Mouse (Mus musculus) kidney, adult 9 months (tissue): ENCODE data around the gene Rftn1.

ENCODE experiments used
- DNase-seq: peaks from one replicate; pipeline ENCODE4 v3.0.0; 2022

Rftn1 gene

DNA sequence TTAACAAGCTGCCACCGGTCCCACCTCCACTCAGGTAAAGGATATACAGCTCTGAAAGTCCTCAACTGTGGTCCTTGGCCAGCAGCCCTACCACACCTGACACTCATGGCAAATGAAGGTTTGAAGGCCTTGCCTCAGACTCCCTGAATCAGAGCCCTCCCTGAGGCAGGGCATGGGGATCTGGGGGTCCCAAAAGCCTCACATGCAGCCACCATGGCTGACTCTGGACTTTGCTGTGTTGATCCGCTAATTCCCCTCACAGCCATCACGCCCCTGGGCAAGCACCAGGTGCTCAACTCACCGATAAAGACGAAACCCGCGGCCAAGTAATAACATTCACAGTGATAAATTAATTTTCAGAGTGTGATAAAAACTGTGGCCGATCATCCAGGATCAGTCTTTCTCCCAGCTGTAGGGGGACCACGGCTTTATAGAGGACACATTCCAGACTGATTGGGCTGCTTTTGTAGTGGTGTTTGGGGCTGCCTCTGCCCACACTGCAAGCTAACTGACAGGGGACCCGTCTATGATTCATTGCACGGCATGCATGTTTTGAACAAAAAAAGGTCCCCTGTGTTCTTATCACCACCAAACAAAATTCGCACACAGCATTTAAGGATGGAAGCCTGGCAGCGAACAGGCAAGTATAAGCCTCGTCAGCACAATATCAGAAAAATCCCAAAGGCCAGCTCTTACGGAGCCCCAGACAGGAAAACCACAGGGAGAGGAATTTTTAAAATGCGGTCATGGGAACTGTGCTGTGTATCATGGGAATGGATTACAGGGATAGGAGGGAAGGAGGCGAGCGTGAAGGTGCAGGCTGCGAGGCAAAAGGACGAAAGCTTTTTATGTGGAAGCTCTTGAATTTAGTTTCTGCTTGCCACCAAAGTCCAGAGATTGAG lies 29.3 kb downstream of the Rftn1 start:
- DNase-seq = peak; percentile 22

DNA sequence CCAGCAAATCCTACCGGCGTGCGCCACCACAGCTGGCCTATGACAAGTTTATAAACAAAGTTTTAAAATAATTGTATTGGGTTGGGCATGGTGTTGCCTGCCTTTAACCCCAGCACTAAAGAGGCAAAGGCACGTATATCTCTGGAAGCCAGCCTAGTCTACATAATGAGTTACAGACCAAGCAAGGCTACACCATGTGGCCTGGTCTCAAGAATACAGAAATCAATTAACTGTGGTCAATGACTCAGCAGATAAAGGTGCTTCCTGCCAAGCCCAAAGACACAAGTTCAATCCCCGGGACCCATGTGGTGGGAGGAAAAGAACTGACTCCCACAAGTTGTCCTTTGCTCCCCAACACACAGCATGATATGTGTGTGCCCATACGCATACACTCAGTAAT lies 30.1 kb downstream of the Rftn1 start:
- no peak for DNase-seq

DNA sequence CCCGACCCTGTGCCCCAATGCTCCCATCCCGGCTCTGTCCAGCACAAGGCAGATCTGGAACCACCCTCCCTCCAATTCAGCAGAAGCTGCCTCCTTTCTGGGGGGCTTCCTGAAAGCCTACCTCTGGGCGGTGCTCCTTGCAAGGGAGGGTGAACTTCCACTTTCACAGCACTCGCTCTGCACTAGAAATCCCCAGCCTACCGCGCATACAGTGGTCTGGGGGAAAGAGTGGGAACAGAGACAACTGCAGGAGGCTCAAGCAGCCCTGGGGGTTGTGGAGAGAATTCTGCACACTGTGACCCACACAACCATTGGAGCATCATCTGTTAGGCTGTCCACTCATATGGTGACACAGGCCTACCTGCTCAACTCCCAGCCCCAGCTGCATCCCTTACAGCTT lies 30.7 kb downstream of the Rftn1 start:
- no peak for DNase-seq

GRCm38 (mm10) chr17:50158565-50158964 lies 31.9 kb downstream of the Rftn1 start:
- no peak for DNase-seq

DNA sequence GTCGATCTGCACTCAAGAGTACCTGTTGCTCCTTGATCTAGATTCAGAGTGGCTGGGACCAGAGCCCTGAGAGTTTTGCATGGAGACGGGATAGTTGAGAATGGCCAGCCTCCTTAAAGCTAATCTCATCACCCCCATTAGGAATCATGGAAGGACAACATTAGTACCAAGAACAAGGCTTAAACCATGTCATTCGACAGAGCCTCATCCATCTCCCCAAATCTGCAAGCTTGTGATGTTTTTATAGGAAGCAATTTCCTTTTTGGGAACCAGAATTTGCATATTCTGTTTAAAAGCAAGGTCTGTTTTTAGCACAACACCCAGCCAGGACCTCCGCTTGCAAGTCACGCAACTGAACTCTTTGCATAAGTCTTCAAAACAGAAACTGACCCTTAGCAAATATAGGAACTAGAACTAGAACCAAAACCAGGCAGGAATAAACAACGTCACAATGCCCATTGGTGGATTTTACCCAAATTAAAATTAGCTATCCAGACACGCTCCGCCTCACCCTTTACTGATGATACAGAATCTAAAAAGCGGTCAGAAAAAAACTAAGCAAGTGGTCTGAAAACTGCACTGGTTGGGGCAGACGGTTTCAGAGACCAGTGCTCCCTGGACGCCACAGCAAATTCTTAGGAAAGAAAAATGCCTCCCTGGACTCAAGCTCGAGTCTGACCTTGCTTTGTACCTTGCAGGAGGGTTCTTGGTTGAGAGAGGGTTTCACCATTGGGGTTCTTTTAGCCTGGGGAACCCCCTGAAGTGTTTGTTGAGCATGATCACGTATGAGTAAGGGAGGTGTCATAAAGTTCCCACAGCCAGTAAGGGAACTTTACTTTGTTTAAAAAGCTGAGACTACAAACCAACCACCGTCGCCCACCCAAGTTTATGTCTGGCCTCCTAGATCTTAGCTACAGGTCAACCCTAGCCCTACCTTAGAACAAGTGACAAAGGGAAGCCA lies 33.0 kb downstream of the Rftn1 start:
- no peak for DNase-seq

DNA sequence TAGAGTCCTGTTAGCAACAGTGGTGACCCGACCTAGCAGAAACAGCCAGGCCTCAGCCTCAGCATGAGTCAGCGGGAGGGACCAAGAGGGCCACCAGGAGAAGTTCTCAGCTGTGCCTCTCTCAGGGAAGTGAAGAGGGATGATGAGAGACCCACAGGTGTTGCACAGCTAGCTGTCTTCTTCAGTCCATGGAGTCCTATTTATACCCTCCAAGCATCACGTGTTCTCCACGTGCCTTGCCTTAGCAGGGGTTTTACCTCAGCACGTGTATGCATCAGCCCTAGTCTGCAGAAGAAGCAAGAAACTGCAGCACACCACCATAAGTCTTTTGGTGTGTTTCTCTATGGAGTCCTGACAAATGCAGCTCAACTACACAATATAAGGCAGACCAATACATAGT lies 38.4 kb downstream of the Rftn1 start:
- DNase-seq = no peak

GRCm38 (mm10) chr17:50151208-50151723 lies 39.2 kb downstream of the Rftn1 start:
- no peak for DNase-seq

- DNase-seq = no peak
Observed at GRCm38 (mm10) chr17:50150416-50151207, 39.9 kb downstream of the Rftn1 start.

DNA sequence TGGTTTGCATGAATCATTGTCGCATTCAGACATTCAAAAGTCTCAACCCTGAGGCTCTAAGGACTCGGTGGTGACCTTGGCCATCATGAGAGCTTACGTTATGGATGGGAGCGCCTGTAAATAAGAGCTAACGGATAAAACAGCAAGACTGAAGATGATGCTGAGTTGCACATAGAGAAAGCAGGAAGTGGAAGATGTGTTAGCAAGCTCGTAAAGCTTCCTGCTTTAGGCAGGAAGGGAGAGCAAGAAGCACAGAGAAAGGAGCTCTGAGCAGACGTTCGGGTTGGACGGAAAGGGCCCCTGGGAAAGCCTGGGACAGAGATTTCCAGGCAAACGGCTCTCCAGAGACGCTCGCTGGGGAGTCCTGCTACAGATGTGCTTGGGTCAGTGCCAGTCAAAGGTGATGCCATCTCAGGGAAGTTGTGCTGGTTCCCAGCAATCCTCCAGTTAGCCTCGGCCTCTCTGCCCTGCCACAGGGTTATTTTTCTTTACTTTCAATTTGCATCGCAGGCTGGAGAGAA lies 40.7 kb downstream of the Rftn1 start:
- no peak for DNase-seq

- DNase-seq = no peak
Observed at GRCm38 (mm10) chr17:50147831-50148587, 42.5 kb downstream of the Rftn1 start.

DNA sequence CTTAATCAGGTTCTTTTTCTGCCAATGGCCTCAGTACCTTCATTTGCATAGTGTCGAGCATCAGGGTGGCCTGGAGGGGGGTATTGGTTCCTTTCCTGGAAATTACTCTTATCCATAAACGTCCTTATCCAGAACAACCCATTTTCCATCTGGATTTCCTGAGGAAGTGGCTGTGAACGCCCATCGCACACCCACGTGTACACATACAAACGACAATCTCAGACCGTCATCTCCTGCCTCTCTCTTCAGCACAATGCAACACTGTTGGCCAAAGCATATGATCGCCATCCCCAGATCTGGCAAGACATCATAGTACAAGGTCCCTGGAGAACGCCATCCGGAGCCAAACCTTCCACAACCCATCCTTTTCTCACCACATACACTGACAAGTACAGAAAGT lies 47.1 kb downstream of the Rftn1 start:
- peak; percentile 40 for DNase-seq

GRCm38 (mm10) chr17:50142553-50142952 lies 47.9 kb downstream of the Rftn1 start:
- no peak for DNase-seq

- DNase-seq = no peak
Observed at GRCm38 (mm10) chr17:50142151-50142550, 48.3 kb downstream of the Rftn1 start.

- peak; percentile 67 for DNase-seq
Observed at GRCm38 (mm10) chr17:50136060-50136459, 54.4 kb downstream of the Rftn1 start.

GRCm38 (mm10) chr17:50135466-50135865 lies 55.0 kb downstream of the Rftn1 start:
- no peak for DNase-seq

GRCm38 (mm10) chr17:50131698-50132097 lies 58.8 kb downstream of the Rftn1 start:
- DNase-seq = peak; percentile 27

DNA sequence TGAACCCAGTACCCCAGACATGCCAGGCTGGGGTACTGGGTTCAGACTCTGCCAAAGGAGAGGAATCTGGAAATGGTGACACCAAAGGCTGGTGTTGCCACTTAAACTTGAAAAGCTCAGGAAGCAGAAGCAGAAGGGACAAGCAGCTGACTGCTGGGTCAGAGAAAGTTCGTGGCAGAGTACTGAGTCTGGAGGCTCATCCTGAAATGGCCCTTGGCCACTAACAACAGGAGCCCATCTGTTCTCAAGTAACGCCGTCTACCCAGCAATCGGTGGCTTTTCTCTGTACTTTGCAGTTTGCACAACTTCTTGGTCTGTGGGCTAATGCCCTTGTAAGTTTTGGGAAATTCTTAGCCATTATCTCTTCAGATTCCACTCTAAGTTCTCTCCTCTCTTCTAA lies 60.1 kb downstream of the Rftn1 start:
- DNase-seq = no peak

DNA sequence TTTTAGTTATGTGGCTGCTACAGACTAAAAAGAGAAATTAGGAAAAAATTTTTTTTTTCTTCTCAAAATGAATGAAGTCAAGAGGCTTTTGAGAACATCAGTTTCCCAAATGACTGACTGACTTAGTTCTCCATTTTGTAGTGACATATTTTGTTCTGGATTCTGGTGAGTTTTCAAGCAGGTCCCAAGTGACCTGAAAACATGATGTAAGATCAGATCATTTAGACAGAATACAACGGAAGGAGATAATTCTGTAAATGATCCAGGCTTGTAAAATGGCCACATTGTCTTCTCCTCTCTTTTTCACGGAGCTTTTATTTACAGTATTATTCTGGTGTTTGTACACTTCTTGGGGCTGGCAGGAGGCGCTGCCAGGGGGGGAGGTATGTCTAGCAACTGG lies 62.1 kb downstream of the Rftn1 start:
- no peak for DNase-seq

- peak; percentile 39 for DNase-seq
Observed at GRCm38 (mm10) chr17:50127045-50127813, 63.2 kb downstream of the Rftn1 start.

DNA sequence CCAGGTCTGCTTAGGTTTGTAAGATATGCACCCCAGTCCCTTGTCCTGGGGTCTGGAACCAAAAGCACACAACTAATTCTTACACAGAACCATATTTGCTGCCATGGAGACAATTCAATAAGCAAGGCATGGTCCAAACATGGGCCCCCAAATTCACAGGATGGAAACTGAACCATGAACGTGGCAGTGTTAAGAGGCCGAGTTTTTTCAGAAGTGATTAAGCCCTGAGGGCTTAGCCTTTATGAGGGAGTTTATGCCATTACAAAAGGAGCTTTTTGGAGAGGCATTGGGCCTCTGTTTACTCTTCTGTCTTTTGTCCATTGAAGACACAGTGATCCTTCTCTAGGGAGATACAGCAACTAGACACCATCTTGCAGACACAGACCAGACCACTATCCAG lies 63.9 kb downstream of the Rftn1 start:
- DNase-seq = no peak

GRCm38 (mm10) chr17:50125900-50126299 lies 64.6 kb downstream of the Rftn1 start:
- peak; percentile 30 for DNase-seq
